Mouse (Mus musculus): Measurements from ENCODE around the gene Itgam. TPM values are rescaled to one million over a fixed set of nuclear protein-coding genes. Genes with fewer than 3 reads are reported as not detected.

Gene Itgam
- polyA plus RNA-seq, 2 experiments: 1.5 to 2.7 TPM

- no peak for DNase-seq (ENCODE audit: low read depth in 3 of 3, low spot score in 3 of 3)
- Histone ChIP-seq H3K9me3 (ENCODE audit: control insufficient read depth, low read length) (no peaks in the 10 kb centered on the region), H3K27me3 (ENCODE audit: control insufficient read depth, insufficient read depth, low read length) (no peaks in the 10 kb centered on the region), H3K27ac (no peak overlapping the region), H3K4me1 (replicated peaks; ENCODE audit: control insufficient read depth in 2 of 2, insufficient read depth in 2 of 2, low read length in 1 of 2) (0 out of 4 replicates have a peak, but pooled peaks cover 0 to 2% of the 10 kb centered on the region in 2 experiments), H3K36me3 (replicated peaks; ENCODE audit: control insufficient read depth, insufficient read depth, low read depth) (no peaks in the 10 kb centered on the region), H3K9ac (replicated peaks) (no peak overlapping the region), H3K4me2 (ENCODE audit: low read depth) (no peak overlapping the region), H3K4me3 (ENCODE audit: insufficient read depth in 1 of 2, low read depth in 2 of 2, low read length in 2 of 2) (no peak overlapping the region)
- no peak for TF ChIP-seq CTCF (IDR thresholded peaks at IDR 0.05; ENCODE audit: low read depth)
- TF ChIP-seq EP300 (IDR thresholded peaks at IDR 0.05; ENCODE audit: low read depth): no peak
- WGBS (ENCODE audit: insufficient replicate concordance): 59% methylated on average over 6 of the region's 6 CpGs
- no peak for ATAC-seq (ENCODE audit: insufficient read depth)
Measured at GRCm38 (mm10) chr7:128063211-128063781, 856 bp downstream of the Itgam start.

DNA sequence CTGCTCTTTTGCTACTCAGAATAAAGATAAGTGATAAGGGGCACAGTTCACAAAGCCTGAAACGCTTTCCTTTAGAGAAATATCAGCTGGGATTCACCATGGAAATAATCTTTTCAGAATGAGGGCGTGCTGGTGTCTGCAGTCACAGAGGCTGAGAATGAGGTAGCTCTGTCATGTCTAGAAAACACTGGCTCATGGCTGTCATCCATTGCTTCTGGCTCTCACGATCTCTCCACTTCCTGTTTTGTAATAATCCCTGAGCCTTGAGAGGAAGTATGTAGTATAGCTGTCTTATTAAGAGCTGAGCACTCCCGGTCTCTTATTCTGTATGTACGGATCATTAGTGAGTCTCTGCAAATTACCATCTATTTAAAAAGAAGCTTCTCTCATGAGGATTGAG is 3.1 kb downstream of the Itgam start:
- Histone ChIP-seq H3K9ac (replicated peaks) (no peak overlapping the region), H3K4me1 (replicated peaks; ENCODE audit: control insufficient read depth in 2 of 2, insufficient read depth in 2 of 2, low read length in 1 of 2) (0 out of 4 replicates have a peak, but pooled peaks cover 0 to 2% of the 10 kb centered on the region in 2 experiments), H3K27me3 (ENCODE audit: control insufficient read depth, insufficient read depth, low read length) (no peaks in the 10 kb centered on the region), H3K36me3 (replicated peaks; ENCODE audit: control insufficient read depth, insufficient read depth, low read depth) (no peaks in the 10 kb centered on the region), H3K4me2 (ENCODE audit: low read depth) (no peak overlapping the region), H3K9me3 (ENCODE audit: control insufficient read depth, low read length) (no peaks in the 10 kb centered on the region), H3K4me3 (ENCODE audit: insufficient read depth in 1 of 2, low read depth in 2 of 2, low read length in 2 of 2) (no peak overlapping the region), H3K27ac (no peak overlapping the region)
- 22% methylated on average over 5 of the region's 5 CpGs for WGBS (ENCODE audit: insufficient replicate concordance)
- no peak for ATAC-seq (ENCODE audit: insufficient read depth)
- no peak for DNase-seq (ENCODE audit: low read depth in 3 of 3, low spot score in 3 of 3)
- TF ChIP-seq CTCF (IDR thresholded peaks at IDR 0.05; ENCODE audit: low read depth) (no peak), EP300 (IDR thresholded peaks at IDR 0.05; ENCODE audit: low read depth) (no peak)

DNA sequence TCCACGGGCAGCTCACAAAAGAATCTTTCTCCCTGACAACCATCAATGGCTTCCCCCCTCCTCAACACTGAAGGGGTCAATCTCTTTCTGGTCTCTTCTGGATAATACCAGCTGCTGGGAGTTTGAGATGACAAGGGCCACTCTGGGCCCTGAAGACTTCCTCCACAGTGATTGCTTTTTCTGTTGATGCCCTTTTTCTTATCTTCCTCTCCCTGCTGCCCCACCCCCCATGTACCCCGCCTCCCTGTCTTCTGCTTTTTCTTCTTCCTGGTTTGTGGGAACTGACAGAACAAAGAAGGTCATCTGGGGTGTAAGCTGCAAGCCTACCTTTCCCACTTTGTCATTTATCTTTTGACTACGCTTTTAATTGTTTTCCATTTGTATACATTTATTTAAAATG is 5.4 kb downstream of the Itgam start:
- Histone ChIP-seq H3K9ac (replicated peaks) (no peak overlapping the region), H3K4me2 (ENCODE audit: low read depth) (no peak overlapping the region), H3K9me3 (ENCODE audit: control insufficient read depth, low read length) (no peaks in the 10 kb centered on the region), H3K36me3 (replicated peaks; ENCODE audit: control insufficient read depth, insufficient read depth, low read depth) (no peaks in the 10 kb centered on the region), H3K4me3 (ENCODE audit: insufficient read depth in 1 of 2, low read depth in 2 of 2, low read length in 2 of 2) (no peak overlapping the region), H3K27ac (no peak overlapping the region), H3K4me1 (replicated peaks; ENCODE audit: control insufficient read depth in 2 of 2, insufficient read depth in 2 of 2, low read length in 1 of 2) (0 out of 4 replicates have a peak, but pooled peaks cover 0 to 2% of the 10 kb centered on the region in 2 experiments), H3K27me3 (ENCODE audit: control insufficient read depth, insufficient read depth, low read length) (no peaks in the 10 kb centered on the region)
- DNase-seq (ENCODE audit: low read depth in 3 of 3, low spot score in 3 of 3): no peak
- WGBS (ENCODE audit: insufficient replicate concordance): 33% methylated on average over 3 of the region's 3 CpGs
- TF ChIP-seq EP300 (IDR thresholded peaks at IDR 0.05; ENCODE audit: low read depth): no peak
- no peak for TF ChIP-seq CTCF (IDR thresholded peaks at IDR 0.05; ENCODE audit: low read depth)
- no peak for ATAC-seq (ENCODE audit: insufficient read depth)

- Histone ChIP-seq H3K4me1 (replicated peaks; ENCODE audit: control insufficient read depth in 2 of 2, insufficient read depth in 2 of 2, low read length in 1 of 2) (0 out of 4 replicates have a peak, but pooled peaks cover 0 to 2% of the 10 kb centered on the region in 2 experiments), H3K36me3 (replicated peaks; ENCODE audit: control insufficient read depth, insufficient read depth, low read depth) (no peaks in the 10 kb centered on the region), H3K27me3 (ENCODE audit: control insufficient read depth, insufficient read depth, low read length) (no peaks in the 10 kb centered on the region), H3K4me2 (ENCODE audit: low read depth) (no peak overlapping the region), H3K9me3 (ENCODE audit: control insufficient read depth, low read length) (no peaks in the 10 kb centered on the region), H3K27ac (no peak overlapping the region), H3K9ac (replicated peaks) (no peak overlapping the region), H3K4me3 (ENCODE audit: insufficient read depth in 1 of 2, low read depth in 2 of 2, low read length in 2 of 2) (no peak overlapping the region)
- 51% methylated on average over 2 of the region's 2 CpGs for WGBS (ENCODE audit: insufficient replicate concordance)
- DNase-seq (ENCODE audit: low read depth in 3 of 3, low spot score in 3 of 3): no peak
- no peak for ATAC-seq (ENCODE audit: insufficient read depth)
- TF ChIP-seq CTCF (IDR thresholded peaks at IDR 0.05; ENCODE audit: low read depth): no peak
- TF ChIP-seq EP300 (IDR thresholded peaks at IDR 0.05; ENCODE audit: low read depth): no peak
Measured at GRCm38 (mm10) chr7:128069844-128070243, 7.4 kb downstream of the Itgam start.

DNA sequence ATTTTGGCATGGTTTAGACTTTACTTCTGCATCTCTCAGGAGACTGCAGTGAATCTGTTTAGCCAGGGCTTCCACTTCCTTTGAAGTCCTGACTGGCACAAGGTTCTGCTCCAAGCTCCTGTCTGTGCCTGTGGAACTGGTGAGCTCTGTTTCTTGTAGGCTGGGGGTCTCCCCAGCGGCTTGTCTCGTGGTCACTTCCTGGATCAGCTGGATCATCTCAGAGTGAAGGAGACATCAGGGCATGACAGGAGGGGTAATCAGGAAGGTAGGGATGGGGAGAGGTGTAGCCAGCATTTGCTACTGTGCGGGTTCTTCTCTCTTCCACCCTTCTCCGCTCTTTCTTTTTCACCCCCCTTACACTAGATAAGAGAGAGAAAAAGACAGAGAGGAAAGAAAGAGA is 9.4 kb downstream of the Itgam start:
- H3K4me1 ChIP-seq (replicated peaks; ENCODE audit: control insufficient read depth in 2 of 2, insufficient read depth in 2 of 2, low read length in 1 of 2): 0 out of 4 replicates have a peak, but pooled peaks cover 0 to 2% of the 10 kb centered on the region in 2 experiments
- no peaks in the 10 kb centered on the region for H3K9me3 ChIP-seq (ENCODE audit: control insufficient read depth, low read length)
- 56% methylated on average over 4 of the region's 4 CpGs for WGBS (ENCODE audit: insufficient replicate concordance)
- no peaks in the 10 kb centered on the region for H3K27me3 ChIP-seq (ENCODE audit: control insufficient read depth, insufficient read depth, low read length)
- ATAC-seq (ENCODE audit: insufficient read depth): no peak
- H3K4me2 ChIP-seq (ENCODE audit: low read depth): no peak overlapping the region
- H3K27ac ChIP-seq: no peak overlapping the region
- no peak for DNase-seq (ENCODE audit: low read depth in 3 of 3, low spot score in 3 of 3)
- H3K36me3 ChIP-seq (replicated peaks; ENCODE audit: control insufficient read depth, insufficient read depth, low read depth): no peaks in the 10 kb centered on the region
- no peak overlapping the region for H3K4me3 ChIP-seq (ENCODE audit: insufficient read depth in 1 of 2, low read depth in 2 of 2, low read length in 2 of 2)
- H3K9ac ChIP-seq (replicated peaks): no peak overlapping the region
- TF ChIP-seq CTCF (IDR thresholded peaks at IDR 0.05; ENCODE audit: low read depth): no peak
- TF ChIP-seq EP300 (IDR thresholded peaks at IDR 0.05; ENCODE audit: low read depth): no peak

Data from liver, embryonic 14.5 days (tissue).